Mouse (Mus musculus): ENCODE data around the gene Cpa1.

- no peak for TF ChIP-seq CTCF (IDR thresholded peaks at IDR 0.05; ENCODE audit: low read depth, low read length)
- no peak for TF ChIP-seq TAL1 (conservative IDR thresholded peaks at IDR 0.05; ENCODE audit: low read depth, low read length)
These were observed 38.6 kb downstream of the Cpa1 start for GRCm38 (mm10) chr6:30677591-30677990.

Measured in G1E (cell line).